Mouse (Mus musculus) lung, postnatal 0 days (tissue): ENCODE measurements at regions not wholly inside any gene's neighbourhood (a gene's known extent, or its start where the extent isn't known, plus 50 kb on each side); places are given as distances from the start of the nearest gene placed in this dataset.
A peak's percentile ranks its signal among the peaks of the same experiment; 100 is the strongest.

Source experiments
- ATAC-seq: fragments of 200-750 bp; cut with Nextera tagmentation; 2 replicates; pipeline ENCODE4 v1.8.0; 2017; ENCODE audit warnings: moderate library complexity
- DNase-seq: peaks from one replicate; pipeline ENCODE4 v3.0.0-alpha.2; 2016; ENCODE audit warnings: low spot score
- H3K27ac ChIP-seq: fragments of 300-500 bp; sonication (generic); 2 replicates; pipeline ENCODE4 v1.5.1; 2014; ENCODE audit warnings: antibody characterized with exemption, mild to moderate bottlenecking, low read length, mixed read lengths
- H3K27me3 ChIP-seq: fragments of 300-500 bp; sonication (generic); replicated peaks from 2 replicates; pipeline ENCODE4 v1.6.1; 2014; ENCODE audit warnings: low read length, mixed read lengths; ENCODE audit not compliant: insufficient read depth
- H3K36me3 ChIP-seq: fragments of 300-500 bp; sonication (generic); 2 replicates; pipeline ENCODE4 v1.6.1; 2014; ENCODE audit warnings: low read length, mixed read lengths; ENCODE audit not compliant: insufficient read depth
- H3K4me1 ChIP-seq: fragments of 300-500 bp; sonication (generic); 2 replicates; pipeline ENCODE4 v1.6.1; 2014; ENCODE audit warnings: antibody characterized with exemption, low read depth, low read length, mixed read lengths; ENCODE audit not compliant: insufficient read depth
- H3K4me2 ChIP-seq: fragments of 300-500 bp; sonication (generic); replicated peaks from 2 replicates; pipeline ENCODE4 v1.6.1; 2014; ENCODE audit warnings: low read depth, mild to moderate bottlenecking, low read length, moderate library complexity, mixed read lengths
- H3K4me3 ChIP-seq: fragments of 300-500 bp; sonication (generic); 2 replicates; pipeline ENCODE4 v1.5.1; 2014; ENCODE audit warnings: low read depth, low read length
- H3K9ac ChIP-seq: fragments of 300-500 bp; sonication (generic); replicated peaks from 2 replicates; pipeline ENCODE4 v1.6.1; 2014; ENCODE audit warnings: low read depth, mild to moderate bottlenecking
- H3K9me3 ChIP-seq: fragments of 300-500 bp; sonication (generic); 2 replicates; pipeline ENCODE4 v1.6.1; 2016; ENCODE audit warnings: low read length, mixed read lengths
- CTCF ChIP-seq: IDR thresholded peaks from 2 replicates; pipeline ENCODE4 v1.5.1; 2016; ENCODE audit warnings: antibody characterized with exemption, mild to moderate bottlenecking
- EP300 ChIP-seq: IDR thresholded peaks from 2 replicates; pipeline ENCODE4 v1.6.1; 2016; ENCODE audit warnings: antibody characterized with exemption, mild to moderate bottlenecking, control low read depth
- WGBS: fragments of 180-500 bp; shearing (Covaris S2); extraction: QIAGEN DNeasy Blood & Tissue Kit; methylation state at CpG from one replicate; pipeline ENCODE4 v1.1.7; 2014; 5-methylcytosine and 5-hydroxymethylcytosine counted together

DNA sequence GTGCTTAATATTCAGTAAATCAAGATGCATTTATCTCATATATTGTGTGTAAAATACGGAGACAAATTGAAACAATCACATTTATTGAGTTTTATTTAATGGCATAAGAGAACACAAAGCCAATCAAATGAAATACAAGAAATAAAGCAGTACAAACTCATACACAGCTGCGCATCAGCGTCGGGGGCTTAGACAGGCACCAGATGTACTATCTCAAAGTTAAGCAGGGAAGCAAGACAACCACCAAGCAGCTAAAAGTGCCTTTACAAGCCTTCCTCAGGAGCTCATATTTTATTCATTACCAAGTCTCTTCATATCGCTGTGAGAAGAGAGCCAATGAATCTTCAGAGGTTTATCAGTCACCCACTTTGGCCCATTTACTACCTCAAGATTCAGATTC, 107.0 kb upstream of the Apob start:
- TF ChIP-seq EP300 (no peak), CTCF (no peak)
- Histone ChIP-seq H3K4me1 (no peaks in the 10 kb centered on the region), H3K9me3 (no peaks in the 10 kb centered on the region), H3K36me3 (no peaks in the 10 kb centered on the region), H3K27me3 (no peaks in the 10 kb centered on the region), H3K9ac (no peak overlapping the region), H3K27ac (no peak overlapping the region), H3K4me3 (no peak overlapping the region), H3K4me2 (no peak overlapping the region)
- no peak for DNase-seq
- ATAC-seq = no peak
- 51% methylated on average over 5 of the region's 5 CpGs for WGBS

DNA sequence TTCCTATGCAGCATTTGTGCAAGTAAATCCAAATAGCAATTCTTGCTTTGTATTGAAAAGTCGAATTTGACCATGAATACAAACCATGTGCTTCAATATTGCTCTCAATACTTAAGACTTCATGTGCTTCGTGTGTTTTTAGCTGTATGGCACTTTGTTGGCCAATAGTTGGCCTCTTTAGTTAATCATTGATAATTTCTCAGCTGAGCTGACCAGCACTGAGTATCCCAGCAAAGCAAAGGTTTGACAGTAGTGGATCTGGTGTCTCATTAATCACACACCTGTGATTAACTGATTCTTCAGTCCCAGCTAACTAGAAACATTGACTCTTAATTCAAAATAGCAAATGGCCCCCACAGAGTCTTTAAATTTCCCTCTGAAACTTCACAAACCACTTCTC, 102.0 kb upstream of the Apob start:
- Histone ChIP-seq H3K9ac (no peak overlapping the region), H3K4me1 (no peaks in the 10 kb centered on the region), H3K27me3 (no peaks in the 10 kb centered on the region), H3K36me3 (no peaks in the 10 kb centered on the region), H3K27ac (peak overlapping the region; percentile 15; the same call in 1 of the 2 replicates), H3K9me3 (no peaks in the 10 kb centered on the region), H3K4me3 (no peak overlapping the region), H3K4me2 (no peak overlapping the region)
- ATAC-seq = no peak
- WGBS = 40% methylated on average over 2 of the region's 2 CpGs
- no peak for DNase-seq
- TF ChIP-seq CTCF = no peak
- no peak for TF ChIP-seq EP300

DNA sequence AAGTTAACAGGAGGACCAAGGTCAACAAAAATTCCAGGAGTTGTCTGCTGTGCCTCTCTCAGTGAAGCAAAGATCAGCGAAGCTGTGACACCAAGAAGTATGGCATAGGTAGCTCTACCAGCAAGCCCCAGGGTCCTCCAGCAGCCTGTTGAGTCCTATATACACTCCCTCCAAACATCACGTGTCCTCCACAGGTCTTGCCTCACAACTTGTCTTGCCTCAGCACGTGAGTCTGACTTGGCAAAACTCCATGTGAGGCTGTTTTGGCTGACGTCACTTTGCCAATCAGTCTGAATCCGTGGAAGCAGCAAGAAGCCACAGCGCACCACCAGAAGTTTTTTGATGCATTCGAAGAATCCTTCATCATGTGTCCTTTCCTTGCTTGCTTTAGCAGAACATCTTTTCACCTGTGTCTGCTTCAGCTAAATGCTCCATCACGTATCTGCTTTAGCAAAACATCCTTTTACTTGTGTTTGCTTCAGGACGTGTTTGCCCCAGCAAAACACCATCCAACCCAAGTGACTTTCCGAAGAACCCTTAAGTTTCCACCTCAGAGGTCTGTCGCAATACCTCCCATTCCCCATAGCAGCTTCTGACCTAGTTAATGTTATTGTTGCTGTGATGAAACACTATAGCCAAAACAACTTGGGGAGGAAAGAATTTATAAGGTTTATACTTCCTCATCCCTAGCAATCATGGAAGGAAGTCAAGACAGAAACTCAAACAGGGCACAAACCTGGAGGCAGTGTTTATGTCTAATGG, 101.0 kb upstream of the Apob start:
- H3K4me3 ChIP-seq = no peak overlapping the region
- H3K27ac ChIP-seq = 0 out of 2 replicates have a peak overlapping the region, but pooled peaks have one; percentile 38
- no peaks in the 10 kb centered on the region for H3K36me3 ChIP-seq
- H3K27me3 ChIP-seq = no peaks in the 10 kb centered on the region
- TF ChIP-seq CTCF = no peak
- peak; percentile 70 for TF ChIP-seq EP300
- 67% methylated on average over 11 of the region's 11 CpGs for WGBS
- DNase-seq = peak; percentile 72
- ATAC-seq = peak; percentile 82
- H3K9ac ChIP-seq = no peak overlapping the region
- no peak overlapping the region for H3K4me2 ChIP-seq
- no peaks in the 10 kb centered on the region for H3K4me1 ChIP-seq
- H3K9me3 ChIP-seq = no peaks in the 10 kb centered on the region

DNA sequence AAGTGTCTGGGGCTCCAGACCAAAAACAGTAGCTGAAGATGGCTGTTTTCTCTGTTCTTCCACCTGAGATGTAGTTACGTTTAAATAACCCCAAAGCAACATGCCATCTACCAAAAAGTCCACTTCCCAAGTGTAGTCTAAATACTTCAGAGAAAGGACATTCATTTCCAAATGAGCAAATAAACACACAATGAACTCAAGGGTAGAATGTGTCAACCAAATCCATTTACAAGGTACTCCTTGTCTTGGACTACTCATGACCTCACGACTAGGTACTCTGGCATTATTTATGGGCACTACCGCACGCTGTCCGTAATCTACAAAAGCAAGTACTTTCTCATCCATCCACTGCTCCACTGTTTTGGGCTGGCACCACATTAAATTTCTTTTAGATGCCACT, 98.7 kb upstream of the Apob start:
- Histone ChIP-seq H3K4me2 (no peak overlapping the region), H3K4me3 (no peak overlapping the region), H3K4me1 (no peaks in the 10 kb centered on the region), H3K9me3 (no peaks in the 10 kb centered on the region), H3K36me3 (no peaks in the 10 kb centered on the region), H3K9ac (no peak overlapping the region), H3K27me3 (no peaks in the 10 kb centered on the region), H3K27ac (no peak overlapping the region)
- TF ChIP-seq EP300 (peak; percentile 79), CTCF (no peak)
- 51% methylated on average over 5 of the region's 5 CpGs for WGBS
- ATAC-seq (peak; percentile 67), DNase-seq (peak; percentile 60)

DNA sequence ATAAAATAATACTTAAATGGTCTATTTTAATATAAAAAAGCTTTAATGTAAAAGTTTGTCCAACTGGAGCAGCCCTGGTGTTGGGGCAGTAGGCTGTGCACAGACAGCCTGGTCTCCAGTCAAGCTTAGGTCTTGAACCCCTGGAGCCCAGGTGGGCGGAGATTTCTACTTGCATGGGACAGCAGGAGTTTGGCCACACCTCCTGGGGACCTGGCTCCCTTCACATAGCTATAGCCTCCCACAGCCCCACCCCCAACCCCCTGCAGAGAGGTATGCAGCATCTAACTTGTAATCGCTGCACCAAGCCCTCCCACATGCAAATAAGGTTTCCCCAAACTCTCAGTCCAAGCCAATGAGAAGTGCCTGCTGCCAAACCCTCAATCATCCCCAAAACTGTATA, 81.3 kb upstream of the Apob start:
- DNase-seq (no peak), ATAC-seq (no peak)
- no peak overlapping the region for H3K4me3 ChIP-seq
- no peak overlapping the region for H3K27ac ChIP-seq
- H3K27me3 ChIP-seq = no peaks in the 10 kb centered on the region
- no peak overlapping the region for H3K4me2 ChIP-seq
- TF ChIP-seq EP300 = no peak
- TF ChIP-seq CTCF = no peak
- no peaks in the 10 kb centered on the region for H3K4me1 ChIP-seq
- no peaks in the 10 kb centered on the region for H3K9me3 ChIP-seq
- WGBS = 52% methylated on average over 2 of the region's 2 CpGs
- no peaks in the 10 kb centered on the region for H3K36me3 ChIP-seq
- no peak overlapping the region for H3K9ac ChIP-seq

DNA sequence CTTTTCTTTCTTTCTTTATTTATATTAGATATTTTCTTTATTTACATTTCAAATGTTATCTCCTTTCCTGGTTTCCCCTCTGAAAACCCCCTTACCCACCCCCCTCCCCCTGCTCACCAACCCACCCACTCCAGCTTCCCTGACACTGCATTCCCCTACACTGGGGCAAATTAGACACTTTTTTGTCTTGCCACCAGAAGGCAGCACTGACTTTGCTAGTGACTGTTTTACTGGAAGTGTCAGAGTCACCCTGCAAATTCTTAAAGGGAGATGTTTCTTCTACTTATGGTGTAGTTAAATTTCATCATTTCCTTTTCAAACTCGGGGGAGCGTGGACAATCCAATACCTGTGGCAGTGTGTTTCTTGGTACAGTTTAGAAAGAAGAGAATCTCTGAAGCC, 72.1 kb upstream of the Apob start:
- no peak overlapping the region for H3K4me2 ChIP-seq
- 0 out of 2 replicates have a peak, but pooled peaks cover 7% of the 10 kb centered on the region for H3K4me1 ChIP-seq
- no peak for TF ChIP-seq EP300
- TF ChIP-seq CTCF = peak; percentile 50
- no peaks in the 10 kb centered on the region for H3K27me3 ChIP-seq
- ATAC-seq (no peak), DNase-seq (no peak)
- H3K9ac ChIP-seq = no peak overlapping the region
- no peaks in the 10 kb centered on the region for H3K9me3 ChIP-seq
- 80% methylated on average over 2 of the region's 2 CpGs for WGBS
- no peak overlapping the region for H3K4me3 ChIP-seq
- H3K36me3 ChIP-seq = no peaks in the 10 kb centered on the region
- no peak overlapping the region for H3K27ac ChIP-seq

DNA sequence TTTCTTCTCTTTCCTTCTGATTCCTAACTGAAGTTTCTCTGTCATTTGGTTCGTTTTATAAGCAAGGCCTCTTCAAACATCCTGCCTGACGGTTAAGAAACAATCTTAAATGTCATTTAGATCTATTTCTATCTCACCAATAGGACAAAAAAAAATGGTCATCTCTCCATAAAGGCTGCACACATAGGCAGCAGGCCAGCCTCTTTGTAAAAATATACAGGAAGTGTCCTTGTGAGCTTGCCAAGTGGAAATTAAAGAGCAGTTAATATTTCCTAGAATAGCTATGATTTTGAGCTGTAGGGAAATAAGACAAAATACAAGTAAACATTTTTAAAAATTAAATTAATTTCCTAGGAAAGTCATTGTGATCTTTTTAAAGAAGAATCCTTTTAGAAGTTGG, 70.6 kb upstream of the Apob start:
- H3K27ac ChIP-seq = no peak overlapping the region
- WGBS = 32% methylated on average over 2 of the region's 2 CpGs

More for the DNA sequence above, 70.6 kb upstream of the Apob start:
- H3K4me2 ChIP-seq = no peak overlapping the region
- no peaks in the 10 kb centered on the region for H3K36me3 ChIP-seq
- no peak for TF ChIP-seq CTCF
- no peak for TF ChIP-seq EP300
- H3K9ac ChIP-seq = no peak overlapping the region
- no peaks in the 10 kb centered on the region for H3K27me3 ChIP-seq
- H3K4me3 ChIP-seq = no peak overlapping the region
- 0 out of 2 replicates have a peak, but pooled peaks cover 7% of the 10 kb centered on the region for H3K4me1 ChIP-seq
- no peaks in the 10 kb centered on the region for H3K9me3 ChIP-seq
- ATAC-seq = no peak
- DNase-seq = no peak
